Mouse (Mus musculus): ENCODE data around the gene Ppp1r15a. TPM values are rescaled to one million over a fixed set of nuclear protein-coding genes. Genes with fewer than 3 reads are reported as not detected.
"Not testable (repeated sequence)": the region's sequence is repeated elsewhere in the genome, so short reads cannot be mapped to it uniquely, and the experiment has no call there.

The Ppp1r15a gene
- polyA plus RNA-seq, 1 experiment from 2014 or later, result 14.3 TPM

GRCm38 (mm10) chr7:45523678-45524170, 2.3 kb downstream of the Ppp1r15a start:
- no peaks in the 10 kb centered on the region for H3K9me3 ChIP-seq
- WGBS, result 89% methylated on average over 13 of the region's 13 CpGs
- H3K27ac ChIP-seq, result no peak overlapping the region
- peak overlapping the region; percentile 25; the same call in 1 of the 2 replicates for H3K4me2 ChIP-seq
- H3K36me3 ChIP-seq, result no peaks in the 10 kb centered on the region; the same call in 1 of the 2 replicates
- peak overlapping the region; percentile 1; the same call in 1 of the 2 replicates for H3K4me3 ChIP-seq
- no peaks in the 10 kb centered on the region for H3K27me3 ChIP-seq
- no peak for ATAC-seq (ENCODE audit: low FRiP score)
- H3K9ac ChIP-seq, result peak overlapping the region; percentile 46
- H3K4me1 ChIP-seq (replicated peaks), result peaks cover 36% of the 10 kb centered on the region

- peaks cover 36% of the 10 kb centered on the region for H3K4me1 ChIP-seq (replicated peaks)
- H3K9me3 ChIP-seq, result no peaks in the 10 kb centered on the region
- no peaks in the 10 kb centered on the region for H3K27me3 ChIP-seq
- H3K9ac ChIP-seq, result peak overlapping the region; percentile 46
- peak overlapping the region; percentile 8; the same call in 1 of the 2 replicates for H3K4me2 ChIP-seq
- H3K27ac ChIP-seq, result no peak overlapping the region
- WGBS, result 77% methylated on average over 18 of the region's 18 CpGs
- no peaks in the 10 kb centered on the region; the same call in 1 of the 2 replicates for H3K36me3 ChIP-seq
- no peak for ATAC-seq (ENCODE audit: low FRiP score)
- H3K4me3 ChIP-seq, result peak overlapping the region; percentile 1; the same call in 1 of the 2 replicates
Observed at GRCm38 (mm10) chr7:45522957-45523676, 3.0 kb downstream of the Ppp1r15a start.

GRCm38 (mm10) chr7:45522194-45522752, 3.8 kb downstream of the Ppp1r15a start:
- no peaks in the 10 kb centered on the region; the same call in 1 of the 2 replicates for H3K36me3 ChIP-seq
- WGBS, result 56% methylated on average over 16 of the region's 16 CpGs
- no peak for ATAC-seq (ENCODE audit: low FRiP score)
- H3K4me3 ChIP-seq, result peak overlapping the region; percentile 45
- H3K27ac ChIP-seq, result no peak overlapping the region
- no peak overlapping the region for H3K9ac ChIP-seq
- H3K4me2 ChIP-seq, result peak overlapping the region; percentile 52
- peaks cover 36% of the 10 kb centered on the region for H3K4me1 ChIP-seq (replicated peaks)
- H3K27me3 ChIP-seq, result no peaks in the 10 kb centered on the region
- no peaks in the 10 kb centered on the region for H3K9me3 ChIP-seq

GRCm38 (mm10) chr7:45521728-45522184, 4.3 kb downstream of the Ppp1r15a start:
- WGBS, result under 1% methylated on average over 28 of the region's 28 CpGs
- H3K4me3 ChIP-seq, result peak overlapping the region; percentile 45

GRCm38 (mm10) chr7:45520605-45521004, 5.5 kb downstream of the Ppp1r15a start:
- H3K9me3 ChIP-seq, result no peaks in the 10 kb centered on the region
- ATAC-seq (ENCODE audit: low FRiP score), result no peak
- no peaks in the 10 kb centered on the region for H3K27me3 ChIP-seq
- H3K27ac ChIP-seq, result no peak overlapping the region
- 96% methylated on average over 7 of the region's 7 CpGs for WGBS
- no peak overlapping the region for H3K4me3 ChIP-seq
- no peaks in the 10 kb centered on the region; the same call in 1 of the 2 replicates for H3K36me3 ChIP-seq
- H3K4me2 ChIP-seq, result no peak overlapping the region
- no peak overlapping the region for H3K9ac ChIP-seq
- H3K4me1 ChIP-seq (replicated peaks), result peaks cover 32% of the 10 kb centered on the region

More at GRCm38 (mm10) chr7:45521728-45522184, 4.3 kb downstream of the Ppp1r15a start:
- peak; percentile 76 for ATAC-seq (ENCODE audit: low FRiP score)
- Histone ChIP-seq H3K27ac (peak overlapping the region; percentile 86), H3K27me3 (no peaks in the 10 kb centered on the region), H3K9ac (peak overlapping the region; percentile 68), H3K36me3 (no peaks in the 10 kb centered on the region; the same call in 1 of the 2 replicates), H3K4me1 (replicated peaks) (peaks cover 35% of the 10 kb centered on the region), H3K9me3 (no peaks in the 10 kb centered on the region), H3K4me2 (peak overlapping the region; percentile 52)

GRCm38 (mm10) chr7:45519345-45520120, 6.5 kb downstream of the Ppp1r15a start:
- H3K4me1 ChIP-seq (replicated peaks), result peaks cover 21% of the 10 kb centered on the region
- no peak overlapping the region for H3K4me2 ChIP-seq
- no peak for ATAC-seq (ENCODE audit: low FRiP score)
- no peaks in the 10 kb centered on the region; the same call in 1 of the 2 replicates for H3K36me3 ChIP-seq
- H3K27me3 ChIP-seq, result no peaks in the 10 kb centered on the region
- H3K9ac ChIP-seq, result no peak overlapping the region
- 85% methylated on average over 8 of the region's 8 CpGs for WGBS
- no peaks in the 10 kb centered on the region for H3K9me3 ChIP-seq
- no peak overlapping the region for H3K4me3 ChIP-seq
- no peak overlapping the region for H3K27ac ChIP-seq

- Histone ChIP-seq H3K36me3 (no peaks in the 10 kb centered on the region; the same call in 1 of the 2 replicates), H3K9me3 (no peaks in the 10 kb centered on the region), H3K27me3 (no peaks in the 10 kb centered on the region), H3K9ac (no peak overlapping the region), H3K27ac (no peak overlapping the region), H3K4me2 (no peak overlapping the region), H3K4me1 (replicated peaks) (peaks cover 16% of the 10 kb centered on the region), H3K4me3 (no peak overlapping the region)
- no peak for ATAC-seq (ENCODE audit: low FRiP score)
- 91% methylated on average over 16 of the region's 16 CpGs for WGBS
Observed at GRCm38 (mm10) chr7:45518618-45519017, 7.5 kb downstream of the Ppp1r15a start.

GRCm38 (mm10) chr7:45516846-45517245, 9.2 kb downstream of the Ppp1r15a start:
- H3K4me3 ChIP-seq; ATAC-seq (ENCODE audit: low FRiP score); H3K36me3 ChIP-seq; H3K27me3 ChIP-seq; H3K9ac ChIP-seq; H3K9me3 ChIP-seq; H3K4me1 ChIP-seq (replicated peaks); H3K4me2 ChIP-seq; H3K27ac ChIP-seq: not testable (repeated sequence)
- whole genome bisulfite sequencing, result 73% methylated on average over 5 of the region's 5 CpGs

- WGBS, result 28% methylated on average over 16 of the region's 16 CpGs
- no peak overlapping the region for H3K4me2 ChIP-seq
- H3K9me3 ChIP-seq, result no peaks in the 10 kb centered on the region
- no peaks in the 10 kb centered on the region for H3K4me1 ChIP-seq (replicated peaks)
- no peak overlapping the region for H3K4me3 ChIP-seq
- H3K36me3 ChIP-seq, result no peaks in the 10 kb centered on the region
- no peak overlapping the region for H3K27ac ChIP-seq
- no peak for ATAC-seq (ENCODE audit: low FRiP score)
- H3K9ac ChIP-seq, result no peak overlapping the region
- H3K27me3 ChIP-seq, result no peaks in the 10 kb centered on the region
Observed at GRCm38 (mm10) chr7:45515436-45515835, 10.6 kb downstream of the Ppp1r15a start.

- Histone ChIP-seq H3K27me3 (no peaks in the 10 kb centered on the region), H3K4me3 (no peak overlapping the region), H3K4me1 (replicated peaks) (peaks cover 4% of the 10 kb centered on the region), H3K4me2 (no peak overlapping the region), H3K36me3 (no peaks in the 10 kb centered on the region), H3K9ac (no peak overlapping the region), H3K9me3 (no peaks in the 10 kb centered on the region), H3K27ac (no peak overlapping the region)
- ATAC-seq (ENCODE audit: low FRiP score), result no peak
- WGBS, result 88% methylated on average over 7 of the region's 7 CpGs
Observed at GRCm38 (mm10) chr7:45514411-45514810, 11.7 kb downstream of the Ppp1r15a start.

GRCm38 (mm10) chr7:45509912-45510787, 15.9 kb downstream of the Ppp1r15a start, which contains the start of gene Nucb1:
Gene Nucb1, minus strand, starts transcription at chr7:45510406.
- WGBS, result under 1% methylated on average over 44 of the region's 44 CpGs

More at GRCm38 (mm10) chr7:45509912-45510787, 15.9 kb downstream of the Ppp1r15a start, which contains the start of gene Nucb1:
- Histone ChIP-seq H3K4me2 (peak within 1 kb of the TSS; percentile 97), H3K27ac (peak within 1 kb of the TSS; percentile 83), H3K4me3 (peak within 1 kb of the TSS; percentile 74), H3K9me3 (no peaks in the 10 kb centered on the region), H3K9ac (peak within 1 kb of the TSS; percentile 88), H3K27me3 (no peaks in the 10 kb centered on the region), H3K4me1 (replicated peaks) (peaks cover 18% of the 10 kb centered on the region), H3K36me3 (peaks cover 27% of the 10 kb centered on the region)
- peak; percentile 91 for ATAC-seq (ENCODE audit: low FRiP score)

All from hindbrain, embryonic 13.5 days (tissue).